Mouse (Mus musculus): ENCODE results near the gene Olfr904.
"Not testable (repeated sequence)": the region's sequence is repeated elsewhere in the genome, so short reads cannot be mapped to it uniquely, and the experiment has no call there.

Olfr904 gene

DNA sequence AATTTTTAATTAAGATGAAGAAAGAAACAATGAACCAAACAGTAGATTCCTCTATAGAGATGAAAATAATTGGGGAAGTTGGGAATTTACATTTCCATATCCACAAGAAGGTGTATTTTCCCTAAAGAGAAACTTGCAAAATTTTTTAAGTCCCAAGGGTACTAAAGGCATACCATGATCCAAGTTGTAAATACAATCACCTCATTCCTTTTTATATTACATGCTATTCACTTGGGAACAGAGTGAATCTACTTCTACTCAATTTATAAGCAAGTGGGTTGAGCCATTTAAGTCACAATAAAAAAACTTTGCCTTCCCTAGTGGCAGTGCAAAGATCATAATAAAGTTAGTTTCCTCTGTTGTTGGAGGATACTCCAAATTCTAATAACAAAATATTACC is at the start of gene Olfr904:
Olfr904 (plus strand) TSS at position 301 of the 400 bp plus-strand sequence.
- no peak for DNase-seq

DNA sequence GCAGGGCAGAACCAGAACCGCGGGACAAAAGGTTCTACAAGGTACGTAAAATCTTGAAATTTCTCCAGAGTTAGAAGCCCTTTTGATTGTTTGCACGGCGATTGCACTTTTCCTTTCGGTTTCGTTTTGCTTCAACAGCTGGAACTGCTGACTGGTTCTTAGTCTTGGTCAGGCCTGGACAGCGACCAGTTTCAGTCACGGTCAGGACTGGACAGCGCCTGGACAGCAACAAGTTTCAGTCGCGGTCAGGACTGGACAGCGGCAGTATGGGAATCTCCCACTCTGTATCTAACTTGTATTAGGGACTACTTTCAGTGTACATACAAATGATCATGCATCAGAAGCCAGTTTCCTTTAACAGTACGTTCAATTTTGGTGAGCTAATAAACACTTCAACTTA is 49.4 kb upstream of the Olfr904 start:
- DNase-seq = not testable (repeated sequence)

DNA sequence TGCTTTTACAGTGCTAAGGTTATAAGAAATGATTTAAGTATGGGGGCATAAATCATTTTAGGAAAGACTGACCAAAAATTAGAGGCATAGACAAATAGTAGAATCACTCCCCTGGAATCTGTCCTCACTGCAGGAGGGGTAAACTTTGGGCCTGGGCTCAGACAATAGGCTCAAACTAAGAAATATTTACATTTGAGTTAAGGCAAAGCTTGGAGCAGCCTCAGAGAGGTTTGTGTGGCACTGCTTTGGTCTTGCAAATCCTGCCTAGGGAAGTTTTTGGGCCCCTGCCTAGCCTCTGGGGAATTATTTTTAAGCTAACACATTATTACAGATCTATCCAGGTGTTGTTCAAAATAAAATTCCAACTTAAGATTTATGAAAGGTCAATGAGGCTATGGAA is 39.1 kb upstream of the Olfr904 start:
- DNase-seq = no peak

DNA sequence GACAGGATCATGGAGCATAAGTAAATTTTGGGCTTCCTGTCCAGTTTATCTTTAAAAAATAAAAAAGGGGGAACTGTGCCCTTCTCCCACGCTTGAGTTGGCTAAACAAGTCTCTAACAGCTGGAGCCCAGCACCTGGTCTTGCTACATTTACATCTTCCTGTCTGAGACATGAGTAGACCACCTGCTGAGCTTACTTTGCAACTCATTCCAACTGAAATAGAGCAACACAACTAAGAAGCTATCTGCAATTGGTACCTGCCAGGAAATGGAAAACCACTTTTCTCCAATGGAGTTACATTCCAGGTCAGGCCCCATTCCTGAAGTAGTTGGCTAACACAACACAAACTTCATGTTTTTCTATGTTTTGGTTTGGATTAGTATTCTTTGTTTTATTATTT is 35.9 kb upstream of the Olfr904 start:
- DNase-seq = no peak

DNA sequence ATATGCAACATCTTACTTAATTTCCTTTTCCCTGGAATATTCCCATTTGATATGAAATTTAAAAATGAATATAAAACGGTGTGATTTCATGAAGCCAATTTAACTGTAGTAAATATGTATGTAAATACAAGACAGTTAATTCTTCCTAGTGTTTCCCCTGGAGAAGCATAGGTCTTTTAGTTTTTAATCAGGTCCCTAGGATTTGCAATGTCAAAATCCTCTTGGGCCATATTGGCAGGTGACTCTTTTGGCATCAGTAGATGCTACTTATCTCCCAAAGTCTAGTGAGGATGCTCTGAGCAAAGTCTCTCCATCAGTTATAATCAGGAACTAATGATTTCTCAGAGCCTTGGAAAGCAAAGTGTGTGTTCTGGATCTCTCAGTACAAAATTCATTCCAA is 33.8 kb upstream of the Olfr904 start, which contains the start of gene Olfr901:
Olfr901 (plus strand) TSS at position 301 of the 400 bp plus-strand sequence.
- DNase-seq = no peak

DNA sequence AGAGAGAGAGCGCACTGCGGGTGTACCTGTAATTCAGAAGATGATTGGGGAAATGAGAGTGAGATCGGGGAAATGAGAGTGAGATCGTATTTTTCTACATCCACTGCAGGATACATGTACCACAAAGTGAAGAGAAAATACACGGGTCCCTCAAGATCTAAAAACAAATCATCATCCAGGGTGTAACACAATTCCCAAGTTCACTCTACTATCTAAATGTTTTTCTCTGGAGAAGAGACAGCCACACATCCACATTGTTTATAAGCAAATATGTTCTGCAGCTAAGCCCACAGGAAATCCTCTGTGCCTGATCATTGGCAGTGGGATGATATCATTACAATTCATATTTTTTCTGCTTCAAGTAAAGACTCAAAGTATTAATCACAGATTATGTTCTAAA is 15.6 kb upstream of the Olfr904 start, which contains the start of gene Olfr902:
Olfr902 (plus strand) TSS at position 301 of the 400 bp plus-strand sequence.
- no peak for DNase-seq

DNA sequence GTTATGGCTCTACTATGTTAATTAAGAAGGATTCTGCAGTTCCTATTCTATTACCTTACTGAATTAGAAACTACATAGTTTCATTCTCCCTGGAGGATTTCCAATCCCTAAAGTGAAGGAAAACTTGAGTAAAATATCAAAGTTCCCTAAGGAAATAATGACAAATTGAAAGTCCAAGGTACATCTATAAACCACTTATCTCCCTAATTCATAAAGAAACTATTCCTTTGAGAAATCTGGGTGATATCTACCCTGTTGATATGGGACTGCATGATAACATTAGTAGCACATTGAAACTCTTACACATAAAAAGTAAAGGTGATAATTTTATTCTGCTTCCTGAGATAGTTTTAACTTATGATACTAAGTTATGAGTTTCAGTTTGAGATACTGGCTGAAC is 7.9 kb downstream of the Olfr904 start, which contains the start of gene Olfr905:
Olfr905 (plus strand) TSS at position 301 of the 400 bp plus-strand sequence.
- DNase-seq = no peak

DNA sequence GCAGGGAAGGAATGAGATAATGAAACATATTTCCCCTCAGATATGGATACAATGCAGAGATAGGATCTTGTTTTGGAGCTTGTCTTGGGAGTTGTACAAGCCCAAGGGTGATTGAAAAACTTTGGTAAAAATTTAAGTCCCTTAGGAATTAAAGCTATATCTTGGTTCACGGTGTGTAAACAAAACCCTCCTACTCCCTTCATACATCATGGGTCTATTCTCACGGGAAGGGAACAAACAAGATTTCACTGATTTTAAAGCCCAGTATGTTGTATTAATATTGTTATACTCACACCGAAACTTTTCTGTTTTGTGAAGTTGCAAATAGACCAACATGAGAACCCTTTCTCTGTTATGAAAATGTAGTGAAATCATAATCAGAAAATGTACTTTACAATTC is 23.8 kb downstream of the Olfr904 start, which contains the start of gene Olfr906:
Olfr906 (plus strand) TSS at position 301 of the 400 bp plus-strand sequence.
- DNase-seq = no peak

DNA sequence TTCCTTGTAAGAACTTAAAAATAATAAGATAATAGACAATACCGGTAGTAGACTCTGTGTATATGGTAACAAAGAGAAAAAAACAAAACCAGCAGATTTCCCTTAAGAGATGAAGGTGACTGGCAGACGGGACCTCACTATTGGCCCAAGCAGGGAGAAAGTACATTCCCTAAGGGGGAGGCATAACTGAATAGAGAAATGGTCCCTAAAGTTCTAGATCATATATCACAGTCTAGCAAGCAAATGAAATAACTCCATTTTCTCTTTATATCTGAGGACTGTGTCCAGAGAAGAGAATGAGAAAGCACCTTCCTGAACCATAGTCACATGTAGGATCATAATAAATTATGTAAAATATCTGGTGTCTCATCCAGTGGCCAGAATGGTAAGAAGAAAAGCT is 32.6 kb downstream of the Olfr904 start, which contains the start of gene Olfr907:
Olfr907 (plus strand) TSS at position 301 of the 400 bp plus-strand sequence.
- DNase-seq = no peak

DNA sequence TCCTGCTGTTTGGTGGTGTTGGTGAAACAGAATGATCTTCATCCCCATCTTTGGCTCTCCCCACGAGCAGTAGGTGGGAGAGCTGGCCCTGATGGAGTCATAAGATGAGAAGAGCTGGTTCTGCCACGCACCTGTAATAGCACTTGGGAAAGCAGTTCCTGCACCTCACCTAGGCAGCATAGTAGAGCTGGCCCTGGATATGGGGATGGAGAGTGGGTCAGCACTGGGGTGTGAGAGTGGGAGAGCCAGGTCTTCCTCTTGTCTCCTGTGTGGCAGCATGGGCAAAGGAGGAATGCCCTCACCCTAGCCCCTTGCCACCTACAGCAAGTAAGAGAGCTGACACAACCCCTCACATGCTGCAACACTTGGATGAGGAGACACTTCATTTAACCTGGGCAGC is 49.4 kb downstream of the Olfr904 start:
- no peak for DNase-seq
